Mouse (Mus musculus) small intestine, adult 2 months (tissue): ENCODE measurements around the gene Olfr350.

Experiments
- CTCF ChIP-seq: fragments of 200-500 bp; IDR thresholded peaks from 2 replicates; pipeline ENCODE4 v1.5.1; 2012; ENCODE audit warnings: low read depth, mild to moderate bottlenecking, control low read depth, inconsistent platforms, low read length, moderate library complexity, mixed read lengths; ENCODE audit not compliant: insufficient replicate concordance, insufficient read length; ENCODE audit errors: extremely low read depth
- POLR2A ChIP-seq: fragments of 200-500 bp; IDR thresholded peaks from 2 replicates; pipeline ENCODE4 v1.6.1; 2012; ENCODE audit warnings: low read depth, mild to moderate bottlenecking, control low read depth, inconsistent platforms, low read length, moderate library complexity

DNA sequence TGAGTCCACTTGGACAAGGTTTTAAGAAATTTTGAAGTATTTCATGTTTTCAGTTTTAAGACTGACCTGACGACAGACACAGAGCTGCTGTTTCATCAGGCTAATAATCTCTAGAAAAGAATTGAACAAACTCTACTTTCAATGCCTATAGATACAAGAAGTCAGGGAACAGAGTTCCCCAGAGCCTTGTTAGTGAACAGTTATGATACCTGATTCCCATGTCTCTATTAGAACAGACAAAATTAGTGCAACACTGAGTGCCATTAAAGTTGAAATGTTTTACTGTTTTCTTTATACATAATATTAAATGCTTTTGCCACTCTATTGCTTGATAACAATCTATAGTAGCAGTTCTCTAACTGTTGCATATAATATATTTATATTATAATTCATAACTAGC is 16.4 kb downstream of the Olfr350 start, which contains the start of gene Olfr351:
- no peak for TF ChIP-seq CTCF
- no peak for TF ChIP-seq POLR2A
